Mouse (Mus musculus) T-helper 2 cell (primary cell): ENCODE measurements around the gene Znhit1.

ENCODE experiments used
- in situ Hi-C: fragments of 300-600 bp; cut with MboI, MseI; formaldehyde crosslinking; loops from one replicate; pipeline ENCODE4 v1.15.1; 2025; ENCODE audit warnings: high pct_unique_total_duplicates

The Znhit1 gene

GRCm38 (mm10) chr5:136987934-136988271 is at the start of gene Znhit1:
Gene Znhit1, minus strand, starts transcription at chr5:136988021.
- in situ Hi-C loops = no loop called here

- in situ Hi-C loops = no loop called here
These were observed 48.4 kb upstream of the Znhit1 start for GRCm38 (mm10) chr5:137036211-137036610.

- in situ Hi-C loops = loop anchor here (5.0 kb wide), 1 partner anchor 255 kb away; the partner anchor contains the start of gene Ache
These were observed 44.8 kb upstream of the Znhit1 start for GRCm38 (mm10) chr5:137032641-137033074.

GRCm38 (mm10) chr5:137032033-137032421 is 44.2 kb upstream of the Znhit1 start:
- in situ Hi-C loops = loop anchor here (5.0 kb wide), 1 partner anchor 255 kb away; the partner anchor contains the start of gene Ache

GRCm38 (mm10) chr5:137031076-137032032 is 43.5 kb upstream of the Znhit1 start:
- in situ Hi-C loops = loop anchor here (5.0 kb wide), 1 partner anchor 256 kb away; the partner anchor contains the start of gene Ache

GRCm38 (mm10) chr5:137030416-137030810 is 42.6 kb upstream of the Znhit1 start:
- in situ Hi-C loops = loop anchor here (5.0 kb wide), 1 partner anchor 257 kb away; the partner anchor contains the start of gene Ache

- in situ Hi-C loops = loop anchor here (5.0 kb wide), 2 partner anchors 77 to 257 kb away; partner anchors contain the start of gene Ache
These were observed 42.0 kb upstream of the Znhit1 start for GRCm38 (mm10) chr5:137029643-137030415.

GRCm38 (mm10) chr5:137029273-137029585 is 41.4 kb upstream of the Znhit1 start:
- in situ Hi-C loops = loop anchor here (5.0 kb wide), 1 partner anchor 78 kb away; no protein-coding TSS in a partner anchor

GRCm38 (mm10) chr5:137028561-137029272 is 40.9 kb upstream of the Znhit1 start:
- in situ Hi-C loops = loop anchor here (5.0 kb wide), 1 partner anchor 79 kb away; no protein-coding TSS in a partner anchor

GRCm38 (mm10) chr5:137026092-137026491 is 38.3 kb upstream of the Znhit1 start, which contains the start of gene Vgf:
Gene Vgf, plus strand, starts transcription at chr5:137026392.
- in situ Hi-C loops = loop anchor here (5.0 kb wide), 1 partner anchor 81 kb away; no protein-coding TSS in a partner anchor

- in situ Hi-C loops = loop anchor here (5.0 kb wide), 1 partner anchor 82 kb away; no protein-coding TSS in a partner anchor
These were observed 37.3 kb upstream of the Znhit1 start for GRCm38 (mm10) chr5:137025132-137025531.

GRCm38 (mm10) chr5:137024318-137024717 is 36.5 kb upstream of the Znhit1 start:
- in situ Hi-C loops = no loop called here

GRCm38 (mm10) chr5:137015913-137016312 is 28.1 kb upstream of the Znhit1 start:
- in situ Hi-C loops = loop anchor here (5.0 kb wide), 1 partner anchor 79 kb away; no protein-coding TSS in a partner anchor

GRCm38 (mm10) chr5:137012401-137012950 is 24.7 kb upstream of the Znhit1 start:
- in situ Hi-C loops = loop anchor here (5.0 kb wide), 1 partner anchor 175 kb away; no protein-coding TSS in a partner anchor

- in situ Hi-C loops = loop anchor here (5.0 to 10.0 kb wide), 2 partner anchors 177 to 265 kb away; no protein-coding TSS in a partner anchor
These were observed 22.2 kb upstream of the Znhit1 start for GRCm38 (mm10) chr5:137009988-137010387.

GRCm38 (mm10) chr5:137007276-137007675 is 19.5 kb upstream of the Znhit1 start:
- in situ Hi-C loops = loop anchor here (10.0 kb wide), 1 partner anchor 268 kb away; no protein-coding TSS in a partner anchor

GRCm38 (mm10) chr5:137000612-137001011 is 12.8 kb upstream of the Znhit1 start:
- in situ Hi-C loops = loop anchor here (10.0 kb wide), 1 partner anchor 274 kb away; no protein-coding TSS in a partner anchor

- in situ Hi-C loops = no loop called here
These were observed 11.6 kb upstream of the Znhit1 start for GRCm38 (mm10) chr5:136999449-136999848.

GRCm38 (mm10) chr5:136989801-136990200 is 2.0 kb upstream of the Znhit1 start:
- in situ Hi-C loops = no loop called here

GRCm38 (mm10) chr5:136988420-136988819 is 599 bp upstream of the Znhit1 start:
- in situ Hi-C loops = no loop called here
